Mouse (Mus musculus): Measurements from ENCODE around the gene Tjap1.

GRCm38 (mm10) chr17:46273803-46274236 lies 9.0 kb downstream of the Tjap1 start:
- TF ChIP-seq CTCF (IDR thresholded peaks at IDR 0.05; ENCODE audit: borderline replicate concordance, control insufficient read depth, extremely low read depth, insufficient read depth, low read length, poor library complexity) (no peak), POLR2A (IDR thresholded peaks at IDR 0.05; ENCODE audit: control insufficient read depth, extremely low read depth, insufficient read depth, low read length, poor library complexity) (no peak)

All from thymus, adult 2 months (tissue).